Comparison of ENCODE assay signal across 8 mouse cellular contexts in genomic region chr4:59549977-59550560, GRCm38 (mm10). TPM values are rescaled to one million over a fixed set of nuclear protein-coding genes. Genes with fewer than 3 reads are reported as not detected.
DNase-seq lines count a peak whose midpoint lies in the region; ATAC-seq and TF ChIP-seq lines count a peak whose summit lies in the region.

No protein-coding gene starts in this region.

- H3K4me2 ChIP-seq in liver, embryonic 14.5 days (ENCODE audit: low read depth), result peak overlapping the region; percentile 98

- no peak for ATAC-seq in liver, embryonic 14.5 days (ENCODE audit: insufficient read depth)

- peak overlapping the region; percentile 63 for H3K4me3 ChIP-seq in cerebellum, adult 2 months (replicated peaks; ENCODE audit: insufficient read depth, low read depth, low read length)
- H3K4me3 ChIP-seq in testis, adult 2 months (ENCODE audit: control insufficient read depth, low read depth, low read length), result peak overlapping the region; percentile 90
- peak overlapping the region; percentile 57 to 88 for H3K4me3 ChIP-seq in liver, embryonic 14.5 days (ENCODE audit: insufficient read depth in 1 of 2, low read depth in 2 of 2, low read length in 2 of 2)

- no peak overlapping the region for H3K27ac ChIP-seq in cerebellum, adult 2 months (ENCODE audit: insufficient read depth, low read length)
- no peak overlapping the region for H3K27ac ChIP-seq in testis, adult 2 months (ENCODE audit: control insufficient read depth, insufficient read depth, low read depth, low read length)
- H3K27ac ChIP-seq in liver, embryonic 14.5 days, result peak overlapping the region; percentile 94

- TF ChIP-seq POLR2A in cerebellum, adult 2 months (IDR thresholded peaks at IDR 0.05; ENCODE audit: borderline replicate concordance, insufficient read depth, low read length), result no peak
- TF ChIP-seq POLR2A in testis, adult 2 months (IDR thresholded peaks at IDR 0.05; ENCODE audit: control insufficient read depth, low read depth, low read length), result no peak

- no peak for TF ChIP-seq CTCF in cerebellum, adult 2 months (IDR thresholded peaks at IDR 0.05; ENCODE audit: borderline replicate concordance, insufficient read depth, low read depth, low read length)
- TF ChIP-seq CTCF in testis, adult 2 months (IDR thresholded peaks at IDR 0.05; ENCODE audit: control insufficient read depth, insufficient read depth, insufficient replicate concordance, low read depth, low read length), result no peak
- no peak for TF ChIP-seq CTCF in liver, embryonic 14.5 days (IDR thresholded peaks at IDR 0.05; ENCODE audit: low read depth)

- no peaks in the 10 kb centered on the region for H3K9me3 ChIP-seq in liver, embryonic 14.5 days (ENCODE audit: control insufficient read depth, low read length)

- no peaks in the 10 kb centered on the region for H3K4me1 ChIP-seq in cerebellum, adult 2 months (ENCODE audit: control insufficient read depth, insufficient read depth, low read length)
- H3K4me1 ChIP-seq in testis, adult 2 months (ENCODE audit: control insufficient read depth, insufficient read depth, low read length), result no peaks in the 10 kb centered on the region; the same call in 1 of the 2 replicates
- H3K4me1 ChIP-seq in liver, embryonic 14.5 days (replicated peaks; ENCODE audit: control insufficient read depth in 2 of 2, insufficient read depth in 2 of 2, low read length in 1 of 2), result peaks cover 14 to 16% of the 10 kb centered on the region in 2 experiments

- DNase-seq in cerebellum, adult 2 months, result no peak
- DNase-seq in cerebellum, adult 11-12 months, result no peak
- DNase-seq in testis, postnatal 10 days (ENCODE audit: low spot score), result no peak
- DNase-seq in liver, embryonic 14.5 days (ENCODE audit: low read depth in 3 of 3, low spot score in 3 of 3), result no peak
- peak; percentile 42 for DNase-seq in thymus, postnatal 14 days
- no peak for DNase-seq in layer of hippocampus, postnatal 14 days (ENCODE audit: low spot score in 2 of 2)
- no peak for DNase-seq in ovary, postnatal 14 days (ENCODE audit: low spot score)

- TF ChIP-seq EP300 in liver, embryonic 14.5 days (IDR thresholded peaks at IDR 0.05; ENCODE audit: low read depth), result no peak

- H3K27me3 ChIP-seq in cerebellum, adult 2 months (ENCODE audit: control insufficient read depth, insufficient read depth, low read length), result no peaks in the 10 kb centered on the region
- no peaks in the 10 kb centered on the region for H3K27me3 ChIP-seq in testis, adult 2 months (ENCODE audit: control insufficient read depth, insufficient read depth, low read length)
- H3K27me3 ChIP-seq in liver, embryonic 14.5 days (ENCODE audit: control insufficient read depth, insufficient read depth, low read length), result no peaks in the 10 kb centered on the region

- no peaks in the 10 kb centered on the region for H3K36me3 ChIP-seq in testis, adult 2 months (ENCODE audit: control insufficient read depth, insufficient read depth, low read length)
- no peaks in the 10 kb centered on the region for H3K36me3 ChIP-seq in liver, embryonic 14.5 days (replicated peaks; ENCODE audit: control insufficient read depth, insufficient read depth, low read depth)

- peak overlapping the region; percentile 99 for H3K9ac ChIP-seq in liver, embryonic 14.5 days (replicated peaks)

- 37% methylated on average over 11 of the region's 11 CpGs for WGBS in cerebellum, adult 2 months
- 15% methylated on average over 11 of the region's 11 CpGs for WGBS in liver, embryonic 14.5 days (ENCODE audit: insufficient replicate concordance)

RNA-seq across cellular contexts. Expression of gene Ptbp3, which starts 0.9 kb away (rescaled TPM):
- 6.0 and 6.7 TPM in 2 replicates for polyA plus RNA-seq in cerebellum, adult 2 months (2012; rRNA removed)
- 11.5 and 13.6 TPM in 2 replicates for polyA plus RNA-seq in testis, adult 2 months (2012; rRNA removed)
- polyA plus RNA-seq in liver, embryonic 14.5 days (2012; rRNA removed), result 22.7 and 26.6 TPM in 2 replicates
- polyA plus RNA-seq in liver, embryonic 14.5 days (2014; fragmentation: Nextera tagmentation; extraction: Ambion mirVana), result 64.7 and 72.3 TPM in 2 replicates
- total RNA-seq in layer of hippocampus, postnatal 14 days (2021), result 10 to 100 TPM; 27.4 to 30.2 TPM

RNA-seq across cellular contexts. Expression of gene Hsdl2, which starts 31.3 kb away (rescaled TPM):
- 58.4 and 59.0 TPM in 2 replicates for polyA plus RNA-seq in cerebellum, adult 2 months (2012; rRNA removed)
- polyA plus RNA-seq in testis, adult 2 months (2012; rRNA removed), result 56.9 and 71.7 TPM in 2 replicates
- 5.5 and 10.4 TPM in 2 replicates for polyA plus RNA-seq in liver, embryonic 14.5 days (2012; rRNA removed)
- polyA plus RNA-seq in liver, embryonic 14.5 days (2014; fragmentation: Nextera tagmentation; extraction: Ambion mirVana), result 16.3 and 17.6 TPM in 2 replicates
- total RNA-seq in layer of hippocampus, postnatal 14 days (2021), result 10 to 100 TPM; 30.4 to 31.7 TPM
